Mouse (Mus musculus) forebrain, embryonic 12.5 days (tissue): ENCODE data around the gene Ccdc189. TPM values are rescaled to one million over a fixed set of nuclear protein-coding genes. Genes with fewer than 3 reads are reported as not detected.

Source experiments
- ATAC-seq: fragments of 200-750 bp; cut with Nextera tagmentation; 2 replicates; pipeline ENCODE4 v1.8.0; 2017; ENCODE audit warnings: moderate TSS enrichment; ENCODE audit not compliant: low FRiP score
- H3K27ac ChIP-seq: fragments of 300-500 bp; sonication (generic); 2 replicates; pipeline ENCODE4 v1.5.1; 2016; ENCODE audit warnings: mild to moderate bottlenecking
- H3K27me3 ChIP-seq: fragments of 300-500 bp; sonication (generic); 2 replicates; pipeline ENCODE4 v1.6.1; 2016; ENCODE audit warnings: mild to moderate bottlenecking
- H3K36me3 ChIP-seq: fragments of 300-500 bp; sonication (generic); replicated peaks from 2 replicates; pipeline ENCODE4 v1.6.1; 2016; ENCODE audit warnings: mild to moderate bottlenecking
- H3K4me1 ChIP-seq: fragments of 300-500 bp; sonication (generic); 2 replicates; pipeline ENCODE4 v1.6.1; 2016
- H3K4me2 ChIP-seq: fragments of 300-500 bp; sonication (generic); 2 replicates; pipeline ENCODE4 v1.6.1; 2016; ENCODE audit warnings: mild to moderate bottlenecking, moderate library complexity
- H3K4me3 ChIP-seq: fragments of 300-500 bp; sonication (generic); replicated peaks from 2 replicates; pipeline ENCODE4 v1.5.1; 2016; ENCODE audit warnings: mild to moderate bottlenecking
- H3K9ac ChIP-seq: fragments of 300-500 bp; sonication (generic); 2 replicates; pipeline ENCODE4 v1.6.1; 2016; ENCODE audit warnings: mild to moderate bottlenecking
- H3K9me3 ChIP-seq: fragments of 300-500 bp; sonication (generic); 2 replicates; pipeline ENCODE4 v1.6.1; 2016
- WGBS: fragments of 180-500 bp; shearing (Covaris S2); methylation state at CpG from one replicate; pipeline ENCODE4 v1.1.7; 2016; 5-methylcytosine and 5-hydroxymethylcytosine counted together
- polyA plus RNA-seq: library from polyadenylated mRNA; unstranded; fragments of >200 nt; fragmentation: Nextera tagmentation; extraction: Ambion mirVana; gene quantifications from 2 replicates; pipeline ENCODE4 v1.2.1, GENCODE M21; 2016

Ccdc189 gene
- polyA plus RNA-seq, 1 experiment from 2014 or later = 16.3 TPM

DNA sequence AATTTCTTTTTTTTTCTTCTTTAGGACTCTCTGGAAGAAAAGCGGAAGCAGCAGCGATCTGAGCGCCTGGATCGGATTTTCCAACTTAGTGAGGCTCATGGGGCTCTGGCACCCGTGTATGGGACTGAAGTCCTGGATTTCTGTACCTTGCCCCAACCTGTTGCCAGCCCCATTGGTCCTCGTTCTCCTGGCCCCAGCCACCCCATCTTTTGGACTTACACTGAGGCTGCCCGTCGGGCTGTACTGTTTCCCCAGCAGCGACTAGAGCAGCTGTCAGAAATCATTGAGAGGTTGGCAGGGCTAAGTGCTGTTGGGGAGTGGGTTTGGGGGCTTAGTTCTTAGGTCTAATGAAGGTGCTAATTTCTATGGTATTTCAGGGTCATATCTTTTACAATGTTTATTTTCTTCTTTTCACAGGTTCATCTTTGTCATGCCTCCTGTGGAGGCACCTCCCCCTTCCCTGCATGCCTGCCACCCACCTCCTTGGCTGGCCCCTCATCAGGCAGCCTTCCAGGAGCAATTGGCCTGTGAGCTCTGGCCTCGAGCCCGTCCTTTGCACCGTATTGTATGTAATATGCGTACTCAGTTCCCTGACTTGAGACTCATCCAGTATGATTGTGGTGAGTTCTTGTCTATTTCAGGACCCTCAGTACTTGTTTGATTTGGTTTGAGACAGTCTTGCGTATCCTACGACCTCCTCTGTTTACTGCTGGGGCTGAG, 39.1 kb downstream of the Ccdc189 start:
- ATAC-seq = no peak
- no peak overlapping the region for H3K4me2 ChIP-seq
- no peaks in the 10 kb centered on the region for H3K9me3 ChIP-seq
- no peak overlapping the region for H3K27ac ChIP-seq
- no peak overlapping the region for H3K9ac ChIP-seq
- H3K27me3 ChIP-seq = no peaks in the 10 kb centered on the region
- 93% methylated on average over 15 of the region's 15 CpGs for WGBS
- no peaks in the 10 kb centered on the region for H3K4me1 ChIP-seq
- peaks cover 78% of the 10 kb centered on the region for H3K36me3 ChIP-seq
- no peak overlapping the region for H3K4me3 ChIP-seq

DNA sequence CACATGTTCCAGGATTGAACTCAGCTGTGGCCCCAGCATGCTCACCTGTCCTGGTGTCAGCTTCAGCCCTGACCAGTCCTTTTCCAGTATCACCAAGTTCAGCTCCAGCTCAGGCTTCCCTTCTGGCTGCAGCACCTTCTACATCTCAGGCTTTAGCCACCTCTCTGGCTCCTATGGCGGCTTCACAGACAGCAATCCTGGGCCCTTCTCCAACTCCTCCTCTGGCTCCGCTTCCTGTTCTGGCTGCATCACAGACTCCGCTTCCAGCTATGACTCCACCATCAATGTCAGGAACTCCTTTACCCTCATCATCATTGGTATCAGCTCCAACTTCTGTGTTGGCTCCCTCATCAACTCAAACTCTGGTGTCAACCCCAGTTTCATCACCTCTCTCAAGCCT, 46.7 kb downstream of the Ccdc189 start:
- no peak overlapping the region for H3K27ac ChIP-seq
- no peaks in the 10 kb centered on the region for H3K27me3 ChIP-seq
- no peaks in the 10 kb centered on the region for H3K9me3 ChIP-seq
- peaks cover 94% of the 10 kb centered on the region for H3K36me3 ChIP-seq
- no peak overlapping the region for H3K4me3 ChIP-seq
- no peak for ATAC-seq
- WGBS = 100% methylated on average over 3 of the region's 3 CpGs
- no peaks in the 10 kb centered on the region for H3K4me1 ChIP-seq
- no peak overlapping the region for H3K4me2 ChIP-seq
- H3K9ac ChIP-seq = no peak overlapping the region

Other genes starting within 250 kb of the Ccdc189 start
- 16.3 and 18.4 TPM in 2 replicates for gene Zfp768, start 243.0 kb downstream of the Ccdc189 start, polyA plus RNA-seq
- gene Zfp747, start 212.5 kb downstream of the Ccdc189 start, polyA plus RNA-seq = 6.9 and 9.1 TPM in 2 replicates
- gene 9130019O22Rik, start 201.4 kb downstream of the Ccdc189 start, polyA plus RNA-seq = 5.2 and 5.6 TPM in 2 replicates
- gene E430018J23Rik, start 195.0 kb downstream of the Ccdc189 start, polyA plus RNA-seq = 5.2 and 5.5 TPM in 2 replicates
- 5.3 and 6.4 TPM in 2 replicates for gene Zfp764, start 181.8 kb downstream of the Ccdc189 start, polyA plus RNA-seq
- 32.3 and 36.4 TPM in 2 replicates for gene Zfp688, start 166.5 kb downstream of the Ccdc189 start, polyA plus RNA-seq
- 16.0 and 18.8 TPM in 2 replicates for gene Zfp689, start 139.4 kb downstream of the Ccdc189 start, polyA plus RNA-seq
- gene Prr14, start 129.0 kb downstream of the Ccdc189 start, polyA plus RNA-seq = 63.0 and 64.7 TPM in 2 replicates
- 10.4 and 12.3 TPM in 2 replicates for gene Fbrs, start 109.4 kb downstream of the Ccdc189 start, polyA plus RNA-seq
- 87.4 and 92.1 TPM in 2 replicates for gene Srcap, start 76.6 kb downstream of the Ccdc189 start, polyA plus RNA-seq
- 16.4 and 16.8 TPM in 2 replicates for gene Gm42715, start 69.0 kb downstream of the Ccdc189 start, polyA plus RNA-seq
- gene Tmem265, start 27.2 kb downstream of the Ccdc189 start, polyA plus RNA-seq = 4.2 and 4.7 TPM in 2 replicates
- 56.6 and 60.7 TPM in 2 replicates for gene Phkg2, start 15.3 kb downstream of the Ccdc189 start, polyA plus RNA-seq
- gene Rnf40, start 172 bp upstream of the Ccdc189 start, polyA plus RNA-seq = 67.7 and 74.1 TPM in 2 replicates
- 31.7 and 34.6 TPM in 2 replicates for gene Zfp629, start 27.2 kb upstream of the Ccdc189 start, polyA plus RNA-seq
- gene Bcl7c, start 120.3 kb upstream of the Ccdc189 start, polyA plus RNA-seq = 57.4 and 72.6 TPM in 2 replicates
- gene Ctf1, start 124.1 kb upstream of the Ccdc189 start, polyA plus RNA-seq = 6.7 and 8.3 TPM in 2 replicates
- gene Ctf2, start 143.6 kb upstream of the Ccdc189 start, polyA plus RNA-seq = 0.40 and 0.42 TPM in 2 replicates
- gene Fbxl19, start 155.9 kb upstream of the Ccdc189 start, polyA plus RNA-seq = 9.0 and 10.3 TPM in 2 replicates
- 5.7 and 6.0 TPM in 2 replicates for gene Orai3, start 181.2 kb upstream of the Ccdc189 start, polyA plus RNA-seq
- gene Setd1a, start 188.1 kb upstream of the Ccdc189 start, polyA plus RNA-seq = 21.7 and 25.5 TPM in 2 replicates
- gene Gm49388, start 197.0 kb upstream of the Ccdc189 start, polyA plus RNA-seq = not detected in 2 replicates
- 7.3 and 7.6 TPM in 2 replicates for gene Hsd3b7, start 212.0 kb upstream of the Ccdc189 start, polyA plus RNA-seq
- gene Stx4a, start 235.7 kb upstream of the Ccdc189 start, polyA plus RNA-seq = 21.3 and 22.3 TPM in 2 replicates
- 11.5 and 17.3 TPM in 2 replicates for gene Stx1b, start 236.0 kb upstream of the Ccdc189 start, polyA plus RNA-seq